Mouse (Mus musculus) neural tube, embryonic 15.5 days (tissue): ENCODE data around the gene Zscan4-ps3. TPM values are rescaled to one million over a fixed set of nuclear protein-coding genes. Genes with fewer than 3 reads are reported as not detected.
"Not testable (repeated sequence)": the region's sequence is repeated elsewhere in the genome, so short reads cannot be mapped to it uniquely, and the experiment has no call there.

Source experiments
- ATAC-seq: fragments of 200-750 bp; cut with Nextera tagmentation; 2 replicates; pipeline ENCODE4 v1.8.0; 2017; ENCODE audit warnings: mild to moderate bottlenecking, moderate TSS enrichment, moderate library complexity; ENCODE audit not compliant: low FRiP score
- H3K27ac ChIP-seq: fragments of 300-500 bp; sonication (generic); replicated peaks from 2 replicates; pipeline ENCODE4 v1.5.1; 2015; ENCODE audit warnings: mild to moderate bottlenecking, inconsistent platforms
- H3K27me3 ChIP-seq: fragments of 300-500 bp; sonication (generic); replicated peaks from 2 replicates; pipeline ENCODE4 v1.6.1; 2015; ENCODE audit warnings: inconsistent platforms
- H3K36me3 ChIP-seq: fragments of 300-500 bp; sonication (generic); 2 replicates; pipeline ENCODE4 v1.6.1; 2015; ENCODE audit warnings: inconsistent platforms
- H3K4me1 ChIP-seq: fragments of 300-500 bp; sonication (generic); 2 replicates; pipeline ENCODE4 v1.6.1; 2015; ENCODE audit warnings: inconsistent platforms
- H3K4me2 ChIP-seq: fragments of 300-500 bp; sonication (generic); 2 replicates; pipeline ENCODE4 v1.6.1; 2015; ENCODE audit warnings: inconsistent platforms, mild to moderate bottlenecking, moderate library complexity
- H3K4me3 ChIP-seq: fragments of 300-500 bp; sonication (generic); replicated peaks from 2 replicates; pipeline ENCODE4 v1.5.1; 2015; ENCODE audit warnings: mild to moderate bottlenecking, inconsistent platforms
- H3K9ac ChIP-seq: fragments of 300-500 bp; sonication (generic); replicated peaks from 2 replicates; pipeline ENCODE4 v1.6.1; 2015; ENCODE audit warnings: mild to moderate bottlenecking, inconsistent platforms
- H3K9me3 ChIP-seq: fragments of 300-500 bp; sonication (generic); replicated peaks from 2 replicates; pipeline ENCODE4 v1.6.1; 2016; ENCODE audit warnings: inconsistent platforms
- WGBS: fragments of 180-500 bp; shearing (Covaris S2); methylation state at CpG from one replicate; pipeline ENCODE4 v1.1.7; 2015; ENCODE audit warnings: mixed read lengths; 5-methylcytosine and 5-hydroxymethylcytosine counted together
- polyA plus RNA-seq: library from polyadenylated mRNA; unstranded; fragments of >200 nt; fragmentation: Nextera tagmentation; extraction: Ambion mirVana; gene quantifications from 2 replicates; pipeline ENCODE4 v1.2.1, GENCODE M21; 2015

Zscan4-ps3 gene
- not detected in 2 replicates for polyA plus RNA-seq

GRCm38 (mm10) chr7:11609008-11609407 is at the start of gene Zscan4-ps3:
Gene Zscan4-ps3 (plus strand): TSS chr7:11609308.
- not testable (repeated sequence) for H3K9me3 ChIP-seq, H3K36me3 ChIP-seq, H3K9ac ChIP-seq, H3K4me3 ChIP-seq, H3K27ac ChIP-seq, H3K27me3 ChIP-seq, H3K4me2 ChIP-seq, ATAC-seq, H3K4me1 ChIP-seq
- WGBS: 91% methylated on average over 2 of the region's 2 CpGs

GRCm38 (mm10) chr7:11617082-11617481 is 8.0 kb downstream of the Zscan4-ps3 start:
- not testable (repeated sequence) for ATAC-seq, H3K36me3 ChIP-seq, H3K9me3 ChIP-seq, H3K4me2 ChIP-seq, H3K4me3 ChIP-seq, H3K27ac ChIP-seq, H3K9ac ChIP-seq, H3K4me1 ChIP-seq, H3K27me3 ChIP-seq
- WGBS: 9% methylated on average over 8 of the region's 8 CpGs

Other genes starting within 250 kb of the Zscan4-ps3 start
- not detected in 2 replicates for gene Zscan4f, start 211.4 kb upstream of the Zscan4-ps3 start, polyA plus RNA-seq
- not detected in 2 replicates for gene Zscan4-ps2, start 95.0 kb upstream of the Zscan4-ps3 start, polyA plus RNA-seq
- gene Vmn1r72, start 70.8 kb downstream of the Zscan4-ps3 start, polyA plus RNA-seq: not detected in 2 replicates
- gene Vmn1r73, start 121.0 kb downstream of the Zscan4-ps3 start, polyA plus RNA-seq: not detected in 2 replicates
- not detected in 2 replicates for gene Vmn1r74, start 224.7 kb downstream of the Zscan4-ps3 start, polyA plus RNA-seq